Mouse (Mus musculus) kidney, postnatal 4 days (tissue): ENCODE results near the gene E330021D16Rik.
A peak's percentile ranks its signal among the peaks of the same experiment; 100 is the strongest.
"Not testable (repeated sequence)": the region's sequence is repeated elsewhere in the genome, so short reads cannot be mapped to it uniquely, and the experiment has no call there.

Experiments used
- DNase-seq, 2 experiments: peaks; one replicate each; pipeline ENCODE4 v3.0.0; 2021; ENCODE audit warnings: mixed read lengths in 2 of 2

E330021D16Rik gene

GRCm38 (mm10) chr6:136415133-136415775, at the start of gene E330021D16Rik:
E330021D16Rik (minus strand) TSS chr6:136415569.
- DNase-seq: no peak

- DNase-seq: peak; percentile 22 to 44
Measured at GRCm38 (mm10) chr6:136465021-136465420, 49.7 kb upstream of the E330021D16Rik start.

DNA sequence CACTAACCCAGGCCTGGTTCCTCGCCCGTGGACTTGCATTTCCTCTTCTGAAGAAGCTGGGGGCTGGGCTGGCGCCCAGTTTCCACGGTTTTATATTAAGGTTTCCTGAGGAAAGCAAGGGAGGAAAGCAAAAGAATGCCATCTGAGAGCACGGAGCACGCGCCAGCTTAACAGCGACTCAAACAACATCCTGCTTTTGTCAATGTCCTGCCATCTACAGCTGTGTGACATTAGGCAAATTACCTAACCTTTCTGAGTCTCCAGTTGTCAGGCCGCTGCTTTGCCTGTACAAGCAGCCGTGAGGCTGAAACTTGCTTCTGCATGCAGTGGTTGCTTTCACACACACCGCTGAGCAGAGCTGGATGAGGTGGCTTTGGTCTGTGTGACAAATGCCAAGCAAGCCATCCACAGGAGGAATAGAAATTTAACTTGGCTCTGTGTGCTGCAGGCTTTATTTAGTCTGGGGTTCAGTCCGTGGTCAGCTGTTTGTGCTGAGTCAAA, 48.8 kb upstream of the E330021D16Rik start:
- DNase-seq: peak; percentile 41 to 60

GRCm38 (mm10) chr6:136463491-136463890, 48.1 kb upstream of the E330021D16Rik start:
- no peak for DNase-seq

GRCm38 (mm10) chr6:136459156-136459555, 43.8 kb upstream of the E330021D16Rik start:
- no peak for DNase-seq

- no peak for DNase-seq
Measured at GRCm38 (mm10) chr6:136456302-136456701, 40.9 kb upstream of the E330021D16Rik start.

GRCm38 (mm10) chr6:136455696-136456095, 40.3 kb upstream of the E330021D16Rik start:
- DNase-seq: peak in 1 of 2 experiments; percentile 29

GRCm38 (mm10) chr6:136452623-136453022, 37.3 kb upstream of the E330021D16Rik start:
- DNase-seq: no peak

- no peak for DNase-seq
Measured at GRCm38 (mm10) chr6:136450863-136451262, 35.5 kb upstream of the E330021D16Rik start.

DNA sequence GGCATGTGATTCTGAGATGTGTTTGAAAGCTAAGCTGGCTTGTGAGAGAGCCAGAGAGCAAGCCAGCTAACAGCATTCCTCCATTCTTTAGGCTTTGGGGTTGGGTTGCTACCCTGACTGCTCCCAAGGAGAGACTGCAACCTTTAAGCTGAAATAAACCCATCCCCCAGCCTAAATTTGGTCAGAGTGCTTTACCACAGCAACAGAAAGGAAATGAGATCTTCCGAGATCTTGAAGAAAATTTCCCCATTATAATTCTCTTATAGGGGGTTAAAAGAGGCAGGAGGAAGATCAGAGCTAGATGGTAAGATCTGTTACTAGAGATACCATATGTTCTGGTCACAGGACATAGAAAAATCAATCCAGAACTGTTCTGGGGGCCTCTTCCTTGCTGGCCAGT, 34.6 kb upstream of the E330021D16Rik start:
- DNase-seq: no peak

- DNase-seq: peak; percentile 62 to 78
Measured at GRCm38 (mm10) chr6:136449270-136449692, 33.9 kb upstream of the E330021D16Rik start.

DNA sequence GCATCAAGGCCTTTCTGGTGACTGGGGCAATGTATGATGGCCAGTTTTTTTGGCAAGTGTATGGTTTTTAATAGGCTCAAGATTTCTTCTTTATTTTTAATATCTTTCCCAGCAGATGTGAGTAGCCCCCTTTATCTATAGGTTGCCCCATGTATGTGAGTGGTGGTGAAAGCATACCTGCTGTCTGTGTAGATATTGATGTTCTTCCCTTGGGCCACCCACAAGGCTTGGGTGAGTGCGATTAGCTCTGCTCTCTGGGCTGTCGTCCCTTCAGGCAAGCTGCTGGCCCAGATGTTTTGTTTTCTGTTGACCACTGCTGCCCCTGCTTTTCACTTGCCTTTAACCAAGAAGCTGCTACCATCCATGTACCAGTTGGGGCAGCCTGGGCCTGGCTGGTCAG, 23.8 kb upstream of the E330021D16Rik start:
- not testable (repeated sequence) for DNase-seq

GRCm38 (mm10) chr6:136436151-136436550, 20.8 kb upstream of the E330021D16Rik start:
- DNase-seq: not testable (repeated sequence)

DNA sequence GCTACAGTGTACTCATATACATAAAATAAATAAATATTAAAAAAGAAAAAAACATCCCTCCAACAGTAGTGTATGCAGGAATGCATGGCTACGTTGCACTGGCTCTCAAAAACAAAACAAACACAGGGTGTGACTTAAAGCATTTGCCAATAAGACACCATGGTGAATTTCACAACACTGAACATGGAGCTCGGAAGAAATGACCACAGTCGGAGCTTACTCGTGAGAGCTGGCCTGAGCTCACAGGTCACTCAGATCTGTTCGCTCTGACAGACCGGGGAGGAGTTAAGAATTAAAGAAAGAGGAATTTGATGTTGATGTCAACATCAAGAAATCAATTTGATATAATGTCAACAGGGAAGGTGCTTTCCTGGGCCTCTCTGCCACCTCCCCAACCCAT, 18.2 kb upstream of the E330021D16Rik start:
- DNase-seq: no peak

DNA sequence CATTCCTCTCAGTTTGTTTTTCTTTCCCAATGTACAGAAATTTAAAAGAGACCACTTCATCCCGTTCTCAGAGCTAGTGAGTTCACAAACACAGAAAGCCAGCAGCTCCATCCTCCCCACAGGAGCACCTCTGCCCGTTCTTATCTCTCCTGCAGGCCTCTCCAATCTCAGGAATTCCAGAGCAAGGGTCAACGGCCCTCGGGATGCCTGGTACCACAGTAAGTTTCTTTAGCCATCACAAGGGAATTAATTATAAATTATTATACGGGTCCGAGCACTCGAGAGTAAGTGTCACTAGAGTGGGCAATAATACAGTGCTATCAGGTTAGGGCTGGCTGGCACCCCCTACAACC, 16.5 kb upstream of the E330021D16Rik start:
- no peak for DNase-seq

- DNase-seq: no peak
Measured at GRCm38 (mm10) chr6:136431169-136431895, 16.0 kb upstream of the E330021D16Rik start.

- no peak for DNase-seq
Measured at GRCm38 (mm10) chr6:136429441-136429840, 14.1 kb upstream of the E330021D16Rik start.

DNA sequence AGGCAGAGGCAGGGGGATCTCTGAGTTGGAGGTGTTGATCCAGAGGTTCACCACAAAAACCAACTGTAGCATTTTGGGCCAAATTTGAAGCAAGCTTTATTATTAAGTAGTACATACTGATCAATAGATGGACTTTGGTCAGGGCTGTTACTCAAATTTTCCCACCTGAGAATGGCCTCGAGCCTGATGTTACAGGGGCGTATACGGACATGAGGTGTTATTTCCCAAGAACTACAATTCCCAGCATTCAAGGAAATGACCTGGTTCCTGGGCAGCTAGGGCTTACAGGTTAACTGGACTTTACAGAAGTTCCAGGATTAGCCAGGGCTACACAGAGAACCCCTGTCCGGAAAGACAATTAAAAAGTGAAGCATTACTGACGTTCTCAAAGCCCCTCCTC, 13.0 kb upstream of the E330021D16Rik start:
- DNase-seq: no peak

DNA sequence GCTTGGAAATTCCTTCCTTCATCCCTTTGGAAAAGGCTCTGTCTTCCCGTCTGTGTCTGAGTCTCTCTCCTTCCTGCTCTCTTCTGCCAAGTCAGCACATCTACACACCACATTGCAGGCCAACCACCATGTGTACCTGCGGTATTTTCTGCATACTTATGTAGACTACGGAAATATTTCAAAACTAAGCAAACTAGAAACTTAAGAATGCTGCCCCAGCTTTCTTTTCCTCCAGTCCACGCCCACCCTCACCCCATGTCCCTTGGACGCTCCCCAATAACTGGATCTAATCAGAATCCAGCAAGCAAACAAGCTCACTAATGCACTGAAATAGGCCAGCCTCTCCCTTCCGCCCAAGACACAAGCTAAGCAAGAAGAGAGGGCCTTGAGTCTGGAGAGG, 11.9 kb upstream of the E330021D16Rik start:
- no peak for DNase-seq

DNA sequence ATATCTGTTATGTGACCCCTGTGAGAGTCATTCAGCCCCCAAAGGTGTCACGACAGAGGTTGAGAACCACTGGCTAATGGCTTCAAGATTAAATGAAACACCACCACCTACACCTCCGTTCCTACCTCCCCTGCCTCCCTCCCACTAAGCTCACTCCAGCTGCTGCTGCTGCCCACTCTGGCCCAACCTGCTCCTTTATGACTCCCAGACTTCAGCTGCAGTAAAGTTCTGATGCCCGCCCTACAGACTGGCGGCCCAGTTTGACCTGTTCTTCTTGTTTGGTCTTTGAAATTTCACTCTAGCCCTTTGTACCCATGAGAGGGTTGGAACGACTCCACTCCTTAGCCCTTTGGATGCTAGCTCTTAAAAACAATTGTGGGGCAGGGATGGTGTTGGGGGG, 10.6 kb upstream of the E330021D16Rik start:
- DNase-seq: no peak

GRCm38 (mm10) chr6:136424166-136424565, 8.8 kb upstream of the E330021D16Rik start:
- no peak for DNase-seq

DNA sequence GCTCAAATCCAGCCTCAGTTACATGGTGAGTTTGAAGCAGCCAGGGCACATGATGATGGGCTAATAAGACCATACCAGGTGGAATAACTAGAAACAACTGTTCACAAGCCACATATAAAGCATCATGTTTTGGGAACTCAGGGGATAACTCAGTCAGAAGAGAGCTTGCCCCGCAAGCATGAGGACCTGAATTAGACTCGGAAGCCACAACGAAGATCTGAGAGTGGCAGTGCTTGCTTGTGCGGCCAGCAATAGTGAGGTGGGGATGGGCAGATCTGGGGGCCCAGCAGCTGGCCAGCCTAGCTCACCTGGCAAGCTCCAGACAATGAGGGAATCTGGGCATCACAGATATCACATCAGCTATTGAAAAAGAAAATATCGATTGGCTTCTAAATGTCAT, 7.8 kb upstream of the E330021D16Rik start:
- DNase-seq: no peak

DNA sequence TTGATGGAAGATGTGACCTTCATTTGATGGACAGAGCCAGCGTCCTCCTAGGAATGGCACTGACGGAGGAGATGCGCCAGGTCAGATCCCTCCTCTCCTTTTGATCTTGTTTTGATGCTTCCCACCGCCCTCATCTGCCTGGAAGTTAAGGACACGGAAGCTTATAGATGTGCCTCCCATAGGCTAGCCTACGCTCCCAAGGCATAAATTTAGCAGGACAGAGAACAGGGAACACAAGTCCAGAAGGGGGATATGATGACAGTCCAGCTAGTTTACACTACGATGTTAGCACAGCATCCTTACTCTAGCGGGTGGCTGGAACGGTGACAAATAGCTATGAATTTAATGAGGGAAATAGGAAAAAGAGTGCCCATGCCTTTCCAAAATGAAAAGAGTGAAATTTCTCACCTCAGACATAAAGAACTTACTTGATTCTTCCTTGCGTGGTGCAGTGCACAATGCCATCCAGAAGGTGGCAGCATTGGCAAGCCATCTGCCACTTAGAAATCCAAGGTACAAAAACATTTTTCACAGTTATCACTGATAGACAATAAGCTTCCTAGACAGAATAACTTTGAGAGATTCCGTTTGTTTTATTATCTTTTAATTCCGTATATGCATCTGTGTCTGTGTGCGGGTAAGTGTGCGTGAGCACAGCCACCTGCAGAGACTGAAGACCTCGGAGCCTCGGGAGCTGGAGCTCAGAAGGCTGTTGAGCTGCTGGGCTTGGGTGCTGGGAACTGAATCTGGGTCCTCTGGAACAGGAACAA, 6.9 kb upstream of the E330021D16Rik start:
- DNase-seq: peak; percentile 75 to 80
